Mouse (Mus musculus) midbrain, postnatal 0 days (tissue): Measurements from ENCODE around the gene Kif2a. TPM values are rescaled to one million over a fixed set of nuclear protein-coding genes. Genes with fewer than 3 reads are reported as not detected.

Experiments
- ATAC-seq: fragments of 200-750 bp; cut with Nextera tagmentation; 2 replicates; pipeline ENCODE4 v1.8.0; 2017; ENCODE audit warnings: moderate number of reproducible peaks, mild to moderate bottlenecking, moderate TSS enrichment, moderate library complexity; ENCODE audit not compliant: low FRiP score
- DNase-seq: peaks from one replicate; pipeline ENCODE4 v3.0.0-alpha.2; 2015; ENCODE audit warnings: low spot score
- H3K27ac ChIP-seq: fragments of 300-500 bp; sonication (generic); 2 replicates; pipeline ENCODE4 v1.5.1; 2014; ENCODE audit warnings: low read depth, mild to moderate bottlenecking, low read length, mixed read lengths
- H3K27me3 ChIP-seq: fragments of 300-500 bp; sonication (generic); 2 replicates; pipeline ENCODE4 v1.6.1; 2014; ENCODE audit warnings: low read length, control low read depth, mixed read lengths; ENCODE audit not compliant: insufficient read depth
- H3K36me3 ChIP-seq: fragments of 300-500 bp; sonication (generic); 2 replicates; pipeline ENCODE4 v1.6.1; 2014; ENCODE audit warnings: low read length, control low read depth, mixed read lengths; ENCODE audit not compliant: insufficient read depth
- H3K4me1 ChIP-seq: fragments of 300-500 bp; sonication (generic); 2 replicates; pipeline ENCODE4 v1.6.1; 2014; ENCODE audit warnings: mild to moderate bottlenecking, control low read depth, antibody characterized with exemption, low read length, mixed read lengths; ENCODE audit not compliant: insufficient read depth
- H3K4me2 ChIP-seq: fragments of 300-500 bp; sonication (generic); 2 replicates; pipeline ENCODE4 v1.6.1; 2014; ENCODE audit warnings: low read depth, mild to moderate bottlenecking, low read length, mixed read lengths; ENCODE audit not compliant: poor library complexity, severe bottlenecking
- H3K4me3 ChIP-seq: fragments of 300-500 bp; sonication (generic); 2 replicates; pipeline ENCODE4 v1.5.1; 2014; ENCODE audit warnings: low read depth, mild to moderate bottlenecking, low read length, moderate library complexity
- H3K9ac ChIP-seq: fragments of 300-500 bp; sonication (generic); replicated peaks from 2 replicates; pipeline ENCODE4 v1.6.1; 2014; ENCODE audit warnings: mild to moderate bottlenecking, low read length, moderate library complexity, mixed read lengths; ENCODE audit not compliant: poor library complexity, severe bottlenecking
- H3K9me3 ChIP-seq: fragments of 300-500 bp; sonication (generic); 2 replicates; pipeline ENCODE4 v1.6.1; 2016; ENCODE audit warnings: low read length, control low read depth
- CTCF ChIP-seq: IDR thresholded peaks from 2 replicates; pipeline ENCODE4 v1.5.1; 2016; ENCODE audit warnings: antibody characterized with exemption, mild to moderate bottlenecking
- WGBS: fragments of 180-500 bp; shearing (Covaris S2); extraction: QIAGEN DNeasy Blood & Tissue Kit; methylation state at CpG from one replicate; pipeline ENCODE4 v1.1.7; 2014; 5-methylcytosine and 5-hydroxymethylcytosine counted together
- polyA plus RNA-seq: library from polyadenylated mRNA; unstranded; fragments of >200 nt; fragmentation: Nextera tagmentation; extraction: Ambion mirVana; gene quantifications from 2 replicates; pipeline ENCODE4 v1.2.1, GENCODE M21; 2015
- total RNA-seq: library from RNA; depleted of rRNA; stranded (reverse); fragments of >200 nt; gene quantifications from 2 replicates; pipeline ENCODE4 v1.2.3, GENCODE M21; 2014

Gene Kif2a
- total and polyA plus RNA-seq, 2 experiments from 2014 or later = 44.4 to 97.3 TPM

- H3K9ac ChIP-seq = no peak overlapping the region
- H3K4me1 ChIP-seq = no peaks in the 10 kb centered on the region
- no peak for ATAC-seq
- H3K4me3 ChIP-seq = no peak overlapping the region
- H3K36me3 ChIP-seq = no peaks in the 10 kb centered on the region
- no peak for TF ChIP-seq CTCF
- no peaks in the 10 kb centered on the region for H3K27me3 ChIP-seq
- no peak overlapping the region for H3K4me2 ChIP-seq
- no peak for DNase-seq
- peaks cover 5% of the 10 kb centered on the region; the same call in 1 of the 2 replicates for H3K9me3 ChIP-seq
- WGBS = 67% methylated on average over 6 of the region's 6 CpGs
- H3K27ac ChIP-seq = no peak overlapping the region
These were observed 20.6 kb upstream of the Kif2a start for GRCm38 (mm10) chr13:107042551-107042950.

- Histone ChIP-seq H3K4me2 (no peak overlapping the region), H3K9ac (no peak overlapping the region), H3K4me3 (no peak overlapping the region), H3K9me3 (no peaks in the 10 kb centered on the region), H3K27me3 (no peaks in the 10 kb centered on the region), H3K36me3 (no peaks in the 10 kb centered on the region), H3K4me1 (no peaks in the 10 kb centered on the region), H3K27ac (no peak overlapping the region)
- 90% methylated on average over 4 of the region's 4 CpGs for WGBS
- DNase-seq = no peak
- TF ChIP-seq CTCF = no peak
- ATAC-seq = no peak
These were observed 17.6 kb upstream of the Kif2a start for GRCm38 (mm10) chr13:107039493-107039892.

- H3K4me3 ChIP-seq = no peak overlapping the region
- ATAC-seq (no peak), DNase-seq (no peak)
- no peaks in the 10 kb centered on the region for H3K9me3 ChIP-seq
- TF ChIP-seq CTCF = no peak
- no peak overlapping the region for H3K27ac ChIP-seq
- H3K4me2 ChIP-seq = no peak overlapping the region
- 95% methylated on average over 2 of the region's 2 CpGs for WGBS
- no peaks in the 10 kb centered on the region for H3K4me1 ChIP-seq
- H3K36me3 ChIP-seq = no peaks in the 10 kb centered on the region
- H3K9ac ChIP-seq = no peak overlapping the region
- no peaks in the 10 kb centered on the region for H3K27me3 ChIP-seq
These were observed 16.4 kb upstream of the Kif2a start for GRCm38 (mm10) chr13:107038346-107038745.

GRCm38 (mm10) chr13:107035511-107036113 is 13.7 kb upstream of the Kif2a start:
- TF ChIP-seq CTCF = no peak
- WGBS = 93% methylated on average over 3 of the region's 3 CpGs
- Histone ChIP-seq H3K9ac (no peak overlapping the region), H3K27ac (no peak overlapping the region), H3K4me3 (no peak overlapping the region), H3K9me3 (no peaks in the 10 kb centered on the region), H3K36me3 (no peaks in the 10 kb centered on the region), H3K4me2 (no peak overlapping the region), H3K27me3 (no peaks in the 10 kb centered on the region), H3K4me1 (no peaks in the 10 kb centered on the region)
- DNase-seq (no peak), ATAC-seq (no peak)

GRCm38 (mm10) chr13:107035078-107035477 is 13.2 kb upstream of the Kif2a start:
- no peaks in the 10 kb centered on the region for H3K4me1 ChIP-seq
- no peak overlapping the region for H3K4me2 ChIP-seq
- DNase-seq = no peak
- no peaks in the 10 kb centered on the region for H3K36me3 ChIP-seq
- no peaks in the 10 kb centered on the region for H3K27me3 ChIP-seq
- TF ChIP-seq CTCF = no peak
- WGBS = 87% methylated on average over 4 of the region's 4 CpGs
- H3K9me3 ChIP-seq = no peaks in the 10 kb centered on the region
- no peak overlapping the region for H3K27ac ChIP-seq
- no peak for ATAC-seq
- H3K9ac ChIP-seq = no peak overlapping the region
- no peak overlapping the region for H3K4me3 ChIP-seq

- no peaks in the 10 kb centered on the region for H3K9me3 ChIP-seq
- 62% methylated on average over 1 of the region's 1 CpGs for WGBS
- H3K36me3 ChIP-seq = no peaks in the 10 kb centered on the region
- ATAC-seq (no peak), DNase-seq (no peak)
- no peak overlapping the region for H3K9ac ChIP-seq
- H3K4me2 ChIP-seq = no peak overlapping the region
- no peaks in the 10 kb centered on the region for H3K4me1 ChIP-seq
- no peak overlapping the region for H3K4me3 ChIP-seq
- no peak overlapping the region for H3K27ac ChIP-seq
- TF ChIP-seq CTCF = no peak
- H3K27me3 ChIP-seq = no peaks in the 10 kb centered on the region
These were observed 12.3 kb upstream of the Kif2a start for GRCm38 (mm10) chr13:107034028-107034920.
